Mouse (Mus musculus) adrenal gland, adult 18-20 months (tissue): ENCODE measurements around the gene Prex1. TPM values are rescaled to one million over a fixed set of nuclear protein-coding genes. Genes with fewer than 3 reads are reported as not detected.

Experiments
- DNase-seq, 2 experiments: peaks; one replicate each; pipeline ENCODE4 v3.0.0; 2021 to 2022; ENCODE audit warnings: low spot score in 2 of 2
- total RNA-seq, 2 experiments: library from RNA; stranded (reverse); gene quantifications; 1 replicate in 1 of 2; 2 replicates in 1 of 2; pipeline ENCODE4 v1.2.3; 2021

The Prex1 gene
- total RNA-seq, 2 experiments from 2014 or later = 9.4 to 12.7 TPM

DNA sequence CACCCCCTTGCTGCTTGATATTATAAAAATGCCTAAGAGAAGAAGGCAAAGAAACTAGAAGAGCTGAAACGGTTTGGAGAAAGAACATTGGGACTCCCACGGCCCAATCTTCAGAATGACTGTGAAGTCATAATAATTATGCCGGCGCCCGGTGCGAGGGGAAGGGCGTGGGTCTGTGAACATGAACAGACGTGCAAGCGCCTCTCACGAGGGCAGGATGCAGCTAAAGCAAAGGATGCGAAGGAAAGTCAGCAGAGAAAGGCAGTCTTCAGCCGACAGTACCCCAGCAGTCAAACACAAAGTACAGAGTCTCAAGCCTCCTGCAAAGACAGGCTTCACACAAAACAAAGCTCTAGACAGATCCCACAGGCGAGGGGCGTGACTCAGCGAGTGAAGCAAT lies 49.1 kb downstream of the Prex1 start:
- DNase-seq = no peak

DNA sequence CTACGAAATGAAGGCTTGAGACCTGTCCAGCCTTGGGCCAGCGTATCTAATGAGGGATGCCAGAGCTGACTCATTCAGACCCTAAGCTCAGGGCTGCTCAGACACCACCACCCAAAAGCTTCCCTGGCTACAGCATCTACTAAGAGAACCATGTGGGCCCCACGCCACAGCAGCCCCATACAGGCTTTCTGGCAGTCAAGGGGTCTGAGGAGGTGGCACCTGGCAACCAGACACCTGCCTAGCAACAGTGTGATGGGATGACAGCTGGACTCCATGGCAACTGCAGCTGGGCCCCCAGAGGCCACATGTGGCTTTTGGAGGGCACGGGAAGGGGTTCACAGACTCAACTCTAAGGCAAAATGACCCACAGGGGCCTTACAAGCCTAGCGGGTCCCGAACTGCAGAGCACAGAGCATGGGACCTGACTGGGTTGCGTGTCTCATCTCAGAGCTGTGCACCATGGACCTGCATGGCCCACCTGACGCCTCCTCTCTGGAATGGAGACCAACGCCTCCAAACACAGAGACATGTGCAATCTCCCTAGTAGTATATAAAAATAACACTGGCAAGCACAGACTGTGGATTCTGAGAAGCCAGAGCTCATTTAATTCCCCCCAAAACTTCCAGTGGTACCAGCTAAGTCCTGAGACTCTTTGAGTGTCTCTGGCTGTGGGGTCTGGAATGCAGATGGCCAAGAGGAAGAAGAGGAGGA lies 50.2 kb downstream of the Prex1 start:
- DNase-seq = no peak

DNA sequence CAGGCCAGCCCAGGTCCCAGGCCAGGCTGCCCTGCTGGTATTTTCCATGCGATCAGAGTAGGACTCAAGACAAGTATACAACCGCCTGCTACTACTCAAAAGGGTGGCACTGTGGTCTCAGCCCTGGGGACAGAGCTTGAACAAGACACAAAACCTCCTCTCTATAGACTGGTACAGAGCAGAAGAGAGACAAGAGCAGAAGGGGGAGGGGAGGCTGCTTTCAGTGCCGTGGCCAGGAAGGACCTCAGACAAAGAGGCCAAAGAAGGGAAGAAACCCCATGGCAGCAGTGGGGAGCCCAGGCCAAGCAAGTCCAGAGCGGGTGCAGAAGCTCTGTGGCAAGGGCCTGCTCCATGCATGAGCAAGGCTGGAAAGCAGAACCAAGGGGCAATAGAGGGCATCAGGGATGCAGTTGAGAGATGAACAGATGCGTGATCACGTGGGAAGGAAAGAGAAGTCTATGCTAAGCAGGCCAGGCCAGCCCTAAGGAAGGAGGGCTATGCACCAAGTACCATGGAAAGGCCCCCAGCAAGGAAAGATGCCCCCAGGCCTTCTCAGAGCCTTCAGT lies 51.0 kb downstream of the Prex1 start:
- no peak for DNase-seq

DNA sequence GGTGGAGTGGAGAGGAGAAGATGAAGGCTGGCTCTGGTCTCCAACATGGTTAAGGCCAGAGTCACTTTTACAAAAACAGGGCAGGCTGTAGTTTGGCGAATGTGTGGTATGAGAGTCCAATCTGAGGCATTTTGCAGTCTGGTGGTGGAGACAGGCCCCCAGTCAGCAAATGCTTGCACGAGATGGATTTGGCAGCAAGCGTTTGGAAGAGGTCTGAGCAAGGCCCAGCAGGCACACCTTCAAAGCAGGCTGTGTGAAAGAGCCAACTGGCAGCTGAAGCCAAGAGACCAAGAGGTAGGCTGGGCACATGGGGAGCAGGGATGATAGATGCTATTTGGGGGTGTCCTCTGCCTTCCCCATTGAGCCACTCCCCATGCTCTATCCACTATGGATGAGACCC lies 51.7 kb downstream of the Prex1 start:
- DNase-seq = no peak

DNA sequence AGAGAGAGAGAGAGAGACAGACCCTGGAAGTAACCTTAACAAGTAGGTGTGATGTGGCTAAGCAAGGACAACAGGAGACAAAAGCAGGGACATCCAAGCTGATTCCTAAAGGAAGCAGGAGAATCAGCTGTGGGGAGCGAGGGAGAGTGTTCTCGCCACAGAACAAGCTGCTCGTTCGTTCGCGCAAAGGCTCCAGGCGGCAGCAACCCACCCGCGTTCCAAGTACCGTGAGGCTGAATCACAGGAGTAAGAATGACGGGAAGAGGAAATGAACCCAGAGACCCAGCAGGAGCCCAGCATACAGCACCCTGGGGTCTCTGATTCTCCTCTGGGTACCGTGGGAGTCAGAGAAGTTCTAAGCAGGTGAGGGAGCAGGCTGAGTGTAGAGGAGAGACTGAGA lies 52.1 kb downstream of the Prex1 start:
- no peak for DNase-seq

DNA sequence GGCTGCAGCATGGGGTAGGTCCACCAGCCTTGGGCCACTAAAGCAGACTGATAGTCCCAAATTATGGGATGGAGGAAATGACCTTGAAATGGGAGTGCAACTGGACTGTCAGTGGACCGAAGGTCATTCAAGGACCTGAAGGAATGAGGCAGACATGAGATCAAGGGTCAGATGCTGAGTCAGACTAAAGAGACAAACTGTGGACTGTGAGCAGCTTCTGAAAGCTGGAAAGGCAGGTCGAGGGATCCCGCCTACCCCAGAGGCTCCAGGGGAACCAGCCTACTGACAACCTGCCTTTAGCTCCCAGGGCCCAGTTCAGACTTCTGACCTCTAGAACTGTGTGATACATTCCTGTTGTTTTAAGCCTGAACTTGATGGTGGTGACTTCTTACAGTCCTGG lies 55.3 kb downstream of the Prex1 start:
- no peak for DNase-seq

DNA sequence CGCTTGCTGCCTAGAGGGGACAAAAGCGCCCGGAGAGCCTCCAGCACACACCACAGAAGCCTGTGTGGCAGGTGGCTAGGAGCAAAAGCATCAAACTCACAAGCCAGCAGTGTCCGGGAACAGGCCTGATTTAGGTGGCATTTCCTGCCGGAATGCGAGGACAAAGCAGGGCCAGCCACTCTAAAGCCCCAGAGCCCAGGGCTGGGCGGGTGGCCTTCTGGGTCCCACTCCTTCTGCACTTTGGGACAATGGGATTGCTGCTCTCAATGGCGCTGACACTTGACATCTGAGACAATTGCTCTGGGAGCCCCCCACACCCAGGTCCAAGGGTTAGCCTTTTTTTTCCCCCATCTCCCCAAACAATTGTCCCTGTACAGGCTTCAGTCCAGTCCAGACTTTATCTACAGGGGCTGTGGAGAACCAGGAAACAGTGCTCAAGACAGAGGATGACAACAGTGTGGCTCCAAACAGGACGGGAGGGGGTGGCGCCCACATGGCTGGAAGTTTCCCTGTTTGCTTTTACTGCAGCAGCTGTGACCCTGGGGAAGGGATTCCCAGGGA lies 56.1 kb downstream of the Prex1 start:
- DNase-seq = no peak

DNA sequence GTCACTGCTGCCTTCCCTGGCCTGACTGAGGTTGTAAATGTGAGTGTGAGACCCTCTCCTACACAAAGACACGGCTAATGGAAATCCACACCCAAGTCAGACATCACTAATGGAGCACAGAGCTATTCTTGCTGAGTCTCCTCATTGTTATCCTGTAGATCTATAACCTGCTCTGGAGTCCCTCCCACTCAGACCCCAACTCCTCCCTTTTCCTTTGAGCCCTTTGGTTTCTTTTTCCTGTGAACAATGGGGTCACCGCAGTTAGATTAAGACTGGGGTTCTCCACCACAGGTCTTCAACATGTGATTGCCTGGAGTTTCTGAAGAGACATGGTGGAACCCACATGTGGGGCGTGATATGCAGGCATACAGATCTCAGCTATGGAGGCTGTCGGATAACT lies 57.0 kb downstream of the Prex1 start:
- DNase-seq = no peak

DNA sequence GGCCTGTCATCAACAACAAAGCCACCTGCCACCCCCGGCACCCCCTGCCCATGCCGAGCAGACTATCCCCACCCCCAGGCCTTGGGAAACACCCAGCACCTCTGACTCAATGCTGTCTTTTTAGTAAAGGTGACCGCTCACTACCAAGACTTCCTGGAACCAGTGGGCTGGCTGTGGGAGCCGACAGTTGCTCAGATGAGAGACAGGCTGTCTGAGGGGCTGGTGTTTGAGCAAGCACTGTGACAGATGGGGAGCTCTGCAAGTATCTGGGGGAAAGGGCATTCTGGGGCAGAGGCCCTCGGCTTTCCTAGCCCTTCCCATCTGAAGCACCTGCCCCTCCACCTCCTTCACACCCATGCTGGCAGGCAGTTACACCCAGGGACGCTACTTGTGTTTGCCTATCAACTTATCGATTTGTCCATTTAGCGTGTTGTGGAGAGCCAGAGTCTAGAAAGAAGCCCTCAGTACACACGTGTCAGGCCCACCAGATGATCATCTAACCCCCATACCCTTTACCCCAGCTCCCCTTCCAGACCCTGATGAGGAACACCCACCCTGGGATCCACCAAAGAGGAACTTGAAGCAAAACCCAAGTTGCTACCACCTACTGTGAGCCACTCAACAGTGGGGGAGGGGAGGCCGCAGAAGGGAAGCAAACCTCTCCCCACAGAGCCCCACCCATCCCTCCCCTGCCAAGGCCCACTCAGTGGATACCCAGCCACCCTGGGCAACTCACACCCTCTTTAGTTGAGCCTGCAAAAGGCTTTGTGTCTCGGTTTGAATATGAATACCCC lies 57.7 kb downstream of the Prex1 start:
- no peak for DNase-seq

DNA sequence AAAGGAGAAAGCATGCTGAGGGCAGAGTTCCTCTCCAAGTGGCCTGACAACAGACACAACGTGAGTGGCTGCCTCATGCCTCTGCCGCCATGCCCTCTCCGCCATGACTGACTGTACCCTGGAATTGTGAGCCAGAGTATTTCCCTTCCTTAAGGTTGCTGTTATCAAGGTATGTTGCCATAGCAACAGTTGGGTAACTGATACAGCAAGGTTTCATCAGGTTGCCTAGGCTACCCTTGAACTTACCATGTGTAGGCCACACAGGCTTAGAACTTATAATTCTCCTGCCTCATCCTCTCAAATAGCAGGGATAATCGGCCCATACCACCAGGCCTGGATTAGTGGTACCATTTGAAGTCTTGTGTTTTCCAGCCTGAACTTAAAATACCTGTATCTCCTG lies 58.3 kb downstream of the Prex1 start:
- DNase-seq = no peak

DNA sequence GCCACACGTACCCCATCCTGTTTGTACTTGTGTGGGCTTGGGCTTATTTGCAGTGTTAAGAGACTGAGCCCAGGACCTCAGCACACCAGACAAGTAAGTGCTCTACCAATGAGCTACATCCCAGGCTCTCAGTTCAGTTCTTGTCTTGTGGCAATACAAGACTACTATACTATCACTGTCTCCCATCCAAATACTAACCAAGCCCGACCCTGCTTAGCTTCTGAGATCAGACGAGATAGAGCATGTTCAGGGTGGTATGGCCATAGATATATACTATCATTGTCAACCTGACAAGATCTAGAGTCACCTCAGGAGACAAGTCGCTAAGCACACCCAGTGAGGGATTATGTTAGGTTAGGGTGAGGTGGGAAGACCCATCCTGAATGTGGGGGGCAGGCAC lies 58.8 kb downstream of the Prex1 start:
- no peak for DNase-seq

DNA sequence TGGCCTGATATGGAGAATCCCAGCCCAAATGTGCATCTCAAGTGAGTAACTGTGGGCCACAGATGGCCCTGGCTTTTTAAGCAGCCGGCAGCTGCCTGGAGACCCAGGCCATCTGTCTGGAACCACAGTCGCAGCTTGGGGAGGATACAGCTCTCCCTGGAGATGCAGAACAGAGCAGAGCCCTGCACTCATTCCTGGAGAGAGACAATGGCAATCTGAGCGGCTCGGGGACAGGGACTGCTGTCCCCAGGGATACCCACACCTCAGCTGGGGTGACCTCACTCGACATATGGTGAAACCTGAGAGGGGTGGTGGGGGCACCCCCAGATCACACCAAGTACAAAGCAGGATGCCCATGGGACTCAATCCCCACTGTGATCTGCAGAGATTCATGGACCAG lies 60.1 kb downstream of the Prex1 start:
- DNase-seq = no peak

DNA sequence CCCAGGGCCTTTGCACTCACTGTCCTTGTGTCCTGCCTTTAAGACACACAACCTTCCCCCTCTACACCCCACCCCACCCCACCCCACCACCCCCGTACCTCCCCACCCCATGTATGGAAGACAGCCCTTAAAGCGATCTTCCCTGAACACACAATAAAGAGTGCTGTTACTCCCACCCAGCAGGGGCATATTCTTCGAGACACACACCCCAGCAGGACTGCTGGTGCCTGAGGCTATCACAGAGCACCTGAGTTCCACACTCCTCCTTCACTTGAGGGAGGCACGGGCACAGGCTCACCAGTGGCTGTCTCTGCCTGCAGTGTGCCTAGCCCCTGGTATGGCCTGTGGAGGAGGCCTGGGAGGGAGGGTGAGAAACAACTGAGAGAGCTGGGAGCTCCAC lies 61.0 kb downstream of the Prex1 start:
- no peak for DNase-seq

DNA sequence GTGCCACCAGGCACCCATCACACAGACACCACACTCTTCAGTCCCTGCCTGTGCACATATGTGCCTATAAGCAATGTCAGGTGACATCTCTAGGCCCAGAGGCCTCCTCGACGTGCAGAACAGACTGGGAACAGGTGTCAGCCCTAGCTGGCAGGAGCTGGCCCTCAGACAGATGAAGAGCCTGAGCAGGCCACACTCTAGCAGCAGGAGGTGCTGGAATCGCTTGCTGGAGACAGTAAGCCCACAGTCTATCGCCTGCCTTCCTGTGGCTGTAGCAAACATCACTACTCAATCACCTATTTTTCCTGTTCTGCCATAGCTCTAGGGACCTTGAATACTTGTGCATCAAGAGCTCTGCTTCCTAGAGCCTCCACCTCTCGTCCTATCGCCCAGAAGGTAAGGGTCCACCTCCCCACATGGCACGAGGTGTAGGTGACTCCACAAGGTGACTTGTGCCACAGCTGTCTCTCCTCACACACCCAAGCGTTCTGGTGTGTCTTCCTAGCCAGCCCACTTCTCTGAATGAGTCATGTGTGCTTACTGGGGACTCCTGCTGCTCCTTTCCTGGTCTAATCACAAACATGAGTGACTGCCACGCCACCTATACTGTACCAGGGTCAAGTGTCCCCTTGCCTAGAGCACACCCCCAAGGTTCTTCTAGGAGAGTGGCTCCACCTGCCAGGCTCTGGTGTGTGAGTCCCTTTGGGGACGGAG lies 62.2 kb downstream of the Prex1 start:
- DNase-seq = no peak

DNA sequence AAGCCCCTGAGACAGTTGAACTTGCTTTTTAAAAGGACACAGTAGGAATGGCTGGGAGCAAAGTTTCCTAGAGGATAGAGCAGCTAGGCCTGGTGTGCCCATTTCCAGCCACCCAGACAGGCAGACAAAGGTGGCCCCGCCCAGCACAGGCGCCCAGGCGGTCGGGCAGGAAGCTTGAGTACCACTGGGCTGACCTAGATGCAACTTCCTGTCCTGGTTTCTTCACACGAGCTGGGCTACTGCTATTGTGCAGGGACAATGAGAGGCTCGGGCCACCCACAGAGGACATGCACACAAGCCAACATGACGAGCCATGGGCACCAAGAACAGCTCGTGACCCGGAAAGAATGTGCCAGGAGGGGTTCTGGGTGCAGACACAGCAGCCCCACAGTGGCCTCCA lies 63.2 kb downstream of the Prex1 start:
- DNase-seq = peak in 1 of 2 experiments; percentile 25

DNA sequence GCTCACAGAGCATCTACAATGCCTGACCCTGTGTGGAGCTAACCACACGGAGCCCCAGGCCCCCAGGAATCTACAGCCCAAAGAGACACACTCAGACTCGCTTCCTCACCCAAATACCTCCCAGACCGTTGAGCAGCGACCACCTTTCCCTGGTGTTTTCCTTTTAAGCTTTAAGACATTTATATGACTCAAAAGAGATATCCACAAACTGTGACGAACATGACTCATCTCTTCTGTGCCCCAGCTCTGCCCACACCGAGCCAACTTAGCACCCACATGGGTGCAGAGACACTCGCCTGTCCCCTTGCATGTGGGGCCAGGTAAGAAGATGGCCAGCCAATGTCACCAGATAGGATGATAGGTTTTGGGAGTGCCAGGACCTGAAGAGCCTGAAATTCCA lies 66.4 kb downstream of the Prex1 start:
- DNase-seq = no peak

DNA sequence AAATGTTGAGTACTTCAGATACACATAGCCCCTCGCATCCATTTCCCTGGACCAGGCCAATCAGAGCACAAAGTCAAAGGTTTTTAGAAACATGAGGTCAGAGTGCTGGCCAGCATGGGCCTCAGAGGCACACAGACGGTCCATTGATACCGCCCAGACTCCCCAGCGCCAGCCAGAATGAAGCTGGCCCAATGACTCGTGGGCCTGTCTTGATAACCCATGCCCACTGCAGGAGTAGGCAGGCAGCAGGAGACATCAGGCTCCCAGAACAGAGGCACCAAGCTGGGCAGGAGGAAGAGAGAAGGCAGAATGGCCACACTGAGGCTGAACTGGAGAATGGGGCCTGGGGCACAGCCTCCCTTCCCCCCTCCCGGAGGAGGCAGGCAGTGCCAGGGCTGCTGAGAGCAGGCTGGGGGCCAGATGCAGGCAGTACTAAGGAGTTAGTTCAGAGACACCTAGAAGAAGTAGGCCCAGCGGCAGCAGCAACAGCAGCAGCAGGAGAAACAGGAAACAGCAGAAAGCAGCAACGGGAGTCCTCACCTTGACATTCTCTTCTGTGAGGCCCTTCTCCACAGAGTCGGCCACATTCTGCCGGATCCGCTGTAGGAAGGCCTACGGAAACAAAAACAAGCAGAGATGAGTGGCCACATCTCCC lies 67.1 kb downstream of the Prex1 start:
- DNase-seq = no peak

DNA sequence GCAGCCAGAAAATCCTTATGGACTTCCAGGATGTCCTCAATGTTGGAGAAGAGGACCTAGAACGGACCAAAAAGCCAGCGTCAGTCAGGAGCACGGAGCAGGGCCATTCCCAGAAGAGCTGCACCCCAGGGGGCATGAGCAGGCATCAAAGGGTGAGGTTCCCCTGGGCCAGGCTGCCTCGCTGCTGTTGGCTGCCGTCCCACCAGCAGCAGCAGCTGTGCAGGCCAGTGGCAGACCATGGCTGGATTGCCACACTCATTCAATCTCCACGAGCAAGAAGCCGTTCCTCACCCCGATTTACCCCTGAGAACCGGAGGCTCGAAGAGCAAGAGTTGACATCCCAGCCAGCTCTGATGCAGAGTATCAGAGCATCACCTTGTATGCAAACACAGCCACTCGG lies 68.8 kb downstream of the Prex1 start:
- DNase-seq = no peak

DNA sequence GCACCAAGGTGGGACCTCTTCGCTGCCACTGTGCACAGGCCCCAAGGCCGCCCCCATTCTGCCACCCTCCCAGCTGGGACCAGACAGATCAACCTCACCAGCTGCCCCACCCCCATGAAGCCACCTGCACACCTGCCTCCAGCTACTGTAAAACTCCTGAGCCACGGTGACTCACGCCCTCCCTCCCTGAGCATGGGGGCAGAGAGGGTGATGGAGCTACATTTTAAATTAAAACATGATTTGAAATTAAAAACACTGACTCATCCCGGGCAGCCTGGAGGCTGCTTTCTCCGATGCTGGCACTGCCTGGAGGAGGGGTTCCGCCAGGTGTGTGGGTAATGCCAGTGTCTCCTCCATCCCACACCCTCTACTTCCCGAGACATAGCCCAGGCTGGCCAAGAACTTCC lies 71.0 kb downstream of the Prex1 start:
- DNase-seq = no peak

DNA sequence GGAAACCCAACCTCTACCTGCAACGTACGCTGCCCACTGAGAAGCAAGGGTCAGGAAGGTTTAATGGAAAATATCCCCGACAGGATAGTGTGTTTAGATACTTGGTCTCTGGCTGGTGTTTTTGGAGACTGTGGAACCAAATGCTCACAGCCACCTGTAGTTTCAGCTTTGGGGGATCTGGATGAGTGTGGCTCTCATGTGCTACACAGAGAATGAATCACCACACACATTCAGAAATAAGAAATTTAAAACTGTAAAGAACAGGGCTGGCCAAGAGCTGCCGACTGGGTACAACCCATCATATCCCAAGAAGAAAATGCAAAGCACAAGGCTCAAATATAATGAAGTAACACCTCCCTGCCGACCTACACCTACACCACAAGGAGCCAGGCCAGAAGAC lies 73.9 kb downstream of the Prex1 start:
- DNase-seq = no peak
